Mouse (Mus musculus) mature B cell (primary cell): ENCODE measurements around the gene Ifnk.

ENCODE experiments used
- in situ Hi-C: fragments of 300-500 bp; cut with MboI; formaldehyde crosslinking; loops from 2 replicates; pipeline ENCODE4 v1.14.3; 2019

The Ifnk gene

DNA sequence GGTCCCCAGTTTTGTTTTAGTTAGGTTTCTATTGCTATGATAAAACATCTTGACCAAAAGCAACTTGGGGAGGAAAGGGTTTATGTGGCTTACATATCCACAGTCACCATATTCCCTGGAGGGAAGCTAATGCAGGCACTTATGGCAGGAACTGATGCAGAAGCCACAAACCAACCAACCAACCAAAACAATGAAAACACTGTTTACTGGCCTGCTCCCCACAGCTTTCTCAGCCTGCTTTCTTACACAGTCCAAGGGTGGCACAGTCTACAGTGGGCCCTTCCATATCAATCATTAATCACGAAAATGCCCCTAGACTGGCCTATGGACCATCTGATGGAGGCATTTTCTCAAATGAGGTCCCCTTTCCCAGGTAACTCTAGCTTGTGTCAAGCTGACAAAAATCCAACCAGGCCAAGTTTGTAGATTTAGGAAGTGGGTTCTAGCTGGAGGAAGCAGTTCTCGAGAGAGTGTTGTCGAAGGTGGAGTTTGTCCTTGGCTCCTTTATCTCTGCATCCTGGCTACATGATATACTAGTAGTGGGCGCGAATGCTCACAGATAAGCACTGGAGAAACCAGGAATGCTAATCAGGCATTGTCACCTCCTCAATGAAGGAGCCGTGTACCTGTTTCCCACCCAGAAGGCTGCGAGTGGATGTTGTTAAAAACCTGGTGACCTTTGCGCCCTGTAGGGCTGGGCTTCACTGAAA, 35.9 kb downstream of the Ifnk start:
- in situ Hi-C loops: no loop called here

DNA sequence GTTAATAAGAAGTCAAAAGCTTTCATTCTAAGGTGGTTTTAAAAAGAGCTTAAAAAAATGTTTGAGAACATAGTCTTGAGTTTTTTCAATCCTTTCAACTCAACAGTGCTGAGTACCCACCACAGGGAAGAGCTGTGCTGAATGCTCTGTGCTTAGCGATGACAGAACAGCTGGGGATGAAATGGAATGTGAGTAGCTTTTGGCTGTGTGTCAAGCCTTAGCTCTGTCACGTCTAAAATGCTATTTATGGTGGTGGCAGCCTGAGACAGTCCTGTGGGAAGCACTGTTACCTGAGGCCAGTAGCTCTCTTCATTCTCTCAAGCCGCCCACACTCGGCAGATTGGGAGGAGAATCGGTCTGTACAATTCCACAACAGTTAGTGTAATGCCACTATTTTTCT, 37.9 kb downstream of the Ifnk start:
- in situ Hi-C loops: no loop called here

DNA sequence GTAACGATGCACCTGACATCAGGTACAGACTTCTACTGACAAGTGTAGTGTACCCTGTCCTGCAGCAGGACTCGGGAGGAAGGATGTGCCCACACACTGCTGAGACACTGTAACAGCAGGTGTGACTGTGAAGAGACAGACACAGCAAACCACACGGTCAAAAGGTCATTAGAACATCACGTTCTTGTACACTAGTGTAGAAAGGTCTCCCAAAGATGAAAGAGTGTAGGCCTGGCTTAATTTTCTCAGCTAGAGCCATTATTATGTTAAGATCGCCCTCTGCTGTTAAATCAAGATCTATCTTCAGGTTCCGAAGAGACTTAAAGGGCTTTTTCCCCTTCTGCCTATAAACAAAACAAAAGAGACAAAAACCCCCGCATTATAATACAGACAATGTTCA, 40.9 kb downstream of the Ifnk start:
- in situ Hi-C loops: no loop called here

DNA sequence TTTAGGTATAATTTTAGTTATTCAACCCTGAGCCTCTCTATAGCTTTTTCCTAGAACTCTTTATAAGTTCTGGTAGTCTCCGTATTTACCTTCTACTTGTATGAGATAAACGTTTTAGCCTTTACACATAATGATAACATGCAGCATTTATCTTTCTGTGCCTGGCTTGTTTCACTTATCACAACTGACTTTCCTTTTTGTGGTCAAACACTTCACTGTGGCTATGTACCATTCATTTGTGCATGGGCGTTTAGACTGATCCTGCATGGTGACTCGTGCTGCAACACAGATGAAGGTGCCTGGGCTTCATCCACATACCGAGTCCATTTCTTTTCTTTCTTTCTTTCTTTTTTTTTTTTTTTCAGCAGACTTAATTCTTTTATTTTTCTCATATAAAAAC, 49.8 kb downstream of the Ifnk start:
- in situ Hi-C loops: no loop called here
